Mouse (Mus musculus): Measurements from ENCODE around the gene Krt76.

Gene Krt76

DNA sequence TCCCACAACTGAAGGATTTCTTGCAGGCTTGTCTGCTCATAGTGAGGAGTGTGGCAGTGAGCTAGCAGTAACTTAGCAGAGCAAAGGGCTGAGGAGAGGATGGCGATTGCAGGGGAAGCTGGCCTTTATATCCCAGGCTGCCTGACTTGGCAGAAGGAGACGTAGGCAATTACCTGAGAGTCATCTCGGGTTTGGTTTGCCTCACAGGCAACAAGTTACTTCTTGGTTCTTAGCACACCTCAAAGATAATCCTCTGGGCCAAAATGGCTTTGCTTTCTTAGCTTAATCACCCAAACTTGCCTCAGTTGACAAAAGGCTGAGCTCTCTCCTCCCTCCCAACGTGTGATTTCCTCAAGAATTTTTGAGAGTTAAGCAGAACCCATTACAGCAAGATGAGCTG is at the start of gene Krt76:
Gene Krt76 (minus strand): TSS at position 101 of the 400 bp plus-strand sequence.
- DNase-seq (ENCODE audit: extremely low spot score, low spot score), result no peak

- no peak for DNase-seq (ENCODE audit: extremely low spot score, low spot score)
These were observed 49.2 kb upstream of the Krt76 start for GRCm38 (mm10) chr15:101941948-101942347.

DNA sequence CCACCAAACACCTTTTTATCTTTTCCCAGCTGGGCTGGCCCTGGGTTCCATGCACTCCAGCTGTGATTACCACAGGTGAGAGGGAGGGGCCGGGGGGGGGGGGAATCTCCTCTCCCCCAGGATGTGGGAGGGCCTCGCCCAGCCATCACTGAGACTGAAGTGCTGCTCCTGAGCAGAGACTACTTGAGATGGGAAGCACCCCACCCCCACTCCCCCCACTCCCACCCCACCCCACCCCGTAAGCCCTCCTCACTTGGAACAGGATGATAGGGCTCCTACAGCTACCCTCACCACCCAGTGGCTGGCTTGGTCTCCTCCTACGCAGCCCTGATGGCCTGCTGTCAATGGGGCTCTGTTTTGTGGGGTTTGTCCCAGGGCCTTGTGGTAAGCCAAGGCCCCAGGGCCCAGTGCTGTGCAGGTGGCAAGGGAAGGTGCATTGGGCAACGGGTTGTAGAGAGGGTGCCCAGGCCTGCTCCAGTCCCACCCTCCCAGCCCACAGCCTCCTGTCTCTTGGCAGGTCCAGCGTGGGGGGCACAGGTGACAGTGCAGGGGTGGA is 47.6 kb upstream of the Krt76 start, which contains the start of gene Krt79:
Gene Krt79 (minus strand): TSS at position 51 of the 556 bp plus-strand sequence.
- DNase-seq (ENCODE audit: extremely low spot score, low spot score), result no peak

GRCm38 (mm10) chr15:101938600-101939308 is 46.0 kb upstream of the Krt76 start:
- DNase-seq (ENCODE audit: extremely low spot score, low spot score), result no peak

GRCm38 (mm10) chr15:101933024-101933423 is 40.3 kb upstream of the Krt76 start:
- DNase-seq (ENCODE audit: extremely low spot score, low spot score), result no peak

- DNase-seq (ENCODE audit: extremely low spot score, low spot score), result peak; percentile 46
These were observed 36.9 kb upstream of the Krt76 start for GRCm38 (mm10) chr15:101929666-101930065.

- DNase-seq (ENCODE audit: extremely low spot score, low spot score), result peak; percentile 26
These were observed 36.4 kb upstream of the Krt76 start for GRCm38 (mm10) chr15:101929087-101929486.

DNA sequence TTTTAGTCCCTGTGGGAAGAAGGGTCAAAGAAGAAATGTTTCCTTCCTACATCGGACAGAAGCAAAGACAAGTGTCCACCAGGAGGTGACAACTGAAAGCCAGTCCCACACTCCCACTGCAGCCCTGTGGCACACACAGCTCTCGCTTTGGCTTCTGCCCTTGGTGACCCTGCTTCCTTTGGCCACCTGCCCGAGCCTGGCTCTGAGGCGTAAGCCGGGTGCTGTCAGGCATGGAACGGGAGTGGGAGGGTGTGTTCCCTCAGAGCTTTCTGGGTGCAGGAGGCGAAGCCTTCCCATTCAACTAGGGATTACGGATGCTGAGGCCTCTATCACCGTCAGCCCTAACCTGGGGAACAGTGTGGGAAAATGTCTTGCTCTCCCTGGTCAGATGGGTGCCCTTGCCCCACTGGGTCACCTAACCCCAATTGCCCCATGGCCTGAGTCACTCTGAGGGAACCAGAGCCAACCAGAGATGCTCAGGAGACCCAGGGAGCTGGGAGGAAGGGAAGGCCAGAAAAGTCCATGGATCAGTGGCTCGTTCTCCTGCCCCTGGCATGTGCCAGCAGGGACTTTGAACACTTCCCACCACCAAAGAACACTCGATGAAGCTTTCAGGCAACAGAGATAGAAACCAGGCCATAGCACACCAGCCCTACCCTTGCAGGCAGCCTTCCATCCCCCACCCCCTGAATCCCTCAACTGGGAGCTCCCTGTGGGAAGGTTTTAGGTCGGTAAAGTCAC is 34.8 kb upstream of the Krt76 start:
- DNase-seq (ENCODE audit: extremely low spot score, low spot score), result no peak

GRCm38 (mm10) chr15:101925041-101925440 is 32.3 kb upstream of the Krt76 start:
- no peak for DNase-seq (ENCODE audit: extremely low spot score, low spot score)

DNA sequence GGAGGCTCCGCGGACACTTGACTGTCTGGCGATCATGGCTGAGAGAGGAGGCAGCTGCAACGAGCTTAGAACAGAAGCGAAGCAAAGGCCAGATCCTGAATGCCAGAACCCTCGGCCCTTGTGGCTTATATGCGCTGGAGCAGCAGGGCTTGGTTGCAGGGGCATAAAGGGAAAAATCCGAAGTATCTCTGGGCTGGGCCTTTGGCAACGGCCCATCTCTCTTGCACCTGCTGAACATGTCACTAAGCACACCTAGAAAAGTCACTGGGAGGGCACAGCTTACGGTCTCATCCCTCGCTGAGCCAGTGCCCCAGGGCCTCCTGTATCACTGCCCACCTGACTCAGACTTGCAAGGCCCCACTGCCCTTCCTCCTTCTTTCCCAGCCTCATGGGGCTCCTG is 31.9 kb upstream of the Krt76 start, which contains the start of gene Krt4:
Gene Krt4 (minus strand): TSS at position 101 of the 400 bp plus-strand sequence.
- no peak for DNase-seq (ENCODE audit: extremely low spot score, low spot score)

DNA sequence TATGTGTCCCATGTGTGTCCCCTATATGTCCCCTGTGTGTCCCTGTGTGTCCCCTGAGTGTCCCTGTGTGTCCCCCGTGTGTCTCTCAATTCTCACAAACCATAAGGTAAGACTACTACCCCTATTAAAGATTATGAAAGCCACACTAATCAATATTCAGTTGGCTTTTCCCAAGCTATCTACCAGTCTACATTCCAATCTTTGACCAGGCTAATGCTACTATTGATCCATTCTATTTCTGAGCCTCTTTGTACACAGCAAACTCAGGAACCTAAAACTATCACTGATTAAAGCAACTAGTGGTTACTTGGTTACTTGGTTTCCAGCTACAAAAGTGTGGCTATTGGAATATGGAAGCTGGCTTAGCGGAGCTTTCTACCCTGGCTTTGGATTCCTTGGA is 29.6 kb upstream of the Krt76 start:
- DNase-seq (ENCODE audit: extremely low spot score, low spot score), result no peak

GRCm38 (mm10) chr15:101916072-101916471 is 23.4 kb upstream of the Krt76 start:
- no peak for DNase-seq (ENCODE audit: extremely low spot score, low spot score)

DNA sequence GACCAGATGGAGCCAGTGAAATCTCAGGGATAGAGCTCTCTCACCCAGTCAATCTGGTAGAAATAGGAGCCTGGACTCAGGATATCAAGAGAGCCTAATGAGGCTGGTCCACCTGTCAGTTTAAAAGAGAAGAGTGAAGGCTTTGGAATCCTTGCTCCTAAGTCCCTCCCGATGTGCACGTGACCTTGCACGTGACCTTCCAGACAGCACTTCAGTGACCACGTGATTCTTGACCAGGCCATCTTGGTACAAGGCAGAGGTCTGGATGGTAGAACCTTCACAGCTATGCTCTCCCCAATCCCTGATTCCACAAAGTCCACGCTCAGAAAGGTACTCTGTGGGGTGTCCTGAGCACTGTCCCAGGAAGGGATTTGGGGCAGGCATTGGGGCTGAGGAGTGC is 12.1 kb upstream of the Krt76 start:
- no peak for DNase-seq (ENCODE audit: extremely low spot score, low spot score)

DNA sequence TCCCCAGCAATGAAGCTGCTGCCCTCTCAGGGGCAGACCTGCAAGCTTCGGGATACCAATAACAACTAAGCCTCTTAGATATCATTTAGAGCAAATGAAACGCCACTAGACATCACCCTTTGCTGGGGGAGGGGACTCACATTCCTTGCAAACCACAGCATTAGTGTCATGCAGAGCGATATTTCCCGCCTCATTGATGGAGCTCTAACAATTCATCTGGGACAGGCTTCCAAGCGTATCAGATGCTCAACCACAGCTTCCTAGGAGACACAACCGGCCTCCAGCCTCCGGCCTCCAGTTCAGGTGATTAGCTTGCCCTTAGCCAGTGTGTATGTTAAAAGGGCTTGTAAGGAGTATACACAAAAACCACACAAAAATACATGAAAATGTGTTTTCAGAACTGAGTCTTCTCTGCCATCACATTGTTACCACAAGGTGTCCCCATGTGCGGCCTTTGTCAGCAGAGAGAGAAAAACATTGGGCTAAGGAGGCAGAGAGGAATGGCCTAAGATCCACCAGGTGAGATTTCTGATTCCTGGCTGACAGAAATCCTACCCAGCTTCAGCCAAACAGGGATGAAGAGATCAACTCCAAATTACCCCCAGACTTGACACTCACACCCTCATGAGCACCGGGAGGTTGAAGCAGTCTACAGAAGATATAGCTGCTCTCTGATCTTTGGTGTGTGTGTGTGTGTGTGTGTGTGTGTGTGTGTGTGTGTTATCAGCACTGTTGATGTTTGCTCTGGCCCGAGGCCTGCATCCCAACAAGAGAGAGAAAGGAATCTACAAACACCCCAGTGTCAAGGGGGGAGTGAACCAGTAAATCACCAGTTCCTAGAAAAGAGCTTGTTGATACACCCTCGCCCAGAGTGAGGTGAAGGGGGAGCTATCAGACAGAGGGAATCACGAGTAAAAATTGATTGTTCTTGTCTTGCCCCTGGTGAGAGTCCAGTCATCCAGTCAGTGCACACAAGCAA is 9.7 kb upstream of the Krt76 start:
- no peak for DNase-seq (ENCODE audit: extremely low spot score, low spot score)

DNA sequence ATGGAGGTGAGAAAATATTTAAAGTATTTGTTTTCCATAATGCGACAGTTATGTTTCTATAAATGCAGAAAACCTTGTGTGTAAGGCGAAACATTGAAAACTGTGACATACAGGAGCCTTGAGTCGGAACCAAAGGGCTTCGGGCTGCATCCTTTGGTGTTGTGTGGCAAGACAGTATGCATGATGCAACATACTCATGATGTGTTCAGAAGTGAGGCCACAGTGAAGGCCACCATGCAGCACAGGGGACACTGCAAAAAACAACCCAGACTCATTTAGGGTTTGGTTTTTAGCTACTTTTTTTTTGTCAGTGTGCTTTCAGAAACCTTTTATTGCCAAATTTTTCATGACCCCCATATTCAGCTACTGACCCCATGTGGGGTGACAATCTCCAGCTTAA is 2.5 kb upstream of the Krt76 start:
- no peak for DNase-seq (ENCODE audit: extremely low spot score, low spot score)

DNA sequence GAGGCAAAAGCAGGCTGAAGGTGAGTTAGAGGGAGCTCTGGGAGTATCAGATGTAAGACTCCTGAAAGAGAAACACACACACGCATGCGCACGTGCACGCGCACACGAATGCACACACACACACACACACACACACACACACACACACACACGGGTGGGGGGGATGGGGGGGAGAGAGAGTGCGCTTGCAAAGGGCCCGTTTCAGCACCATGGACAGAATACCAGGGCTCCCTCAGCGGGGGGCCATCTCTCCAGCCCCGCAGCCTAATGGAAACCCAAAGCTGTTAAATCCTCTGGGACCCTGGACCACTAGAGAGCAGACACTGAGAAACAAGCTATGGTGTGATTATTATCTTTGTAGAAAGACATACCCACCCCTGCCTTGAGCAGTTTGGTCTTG is 12.9 kb downstream of the Krt76 start:
- DNase-seq (ENCODE audit: extremely low spot score, low spot score), result peak; percentile 32

DNA sequence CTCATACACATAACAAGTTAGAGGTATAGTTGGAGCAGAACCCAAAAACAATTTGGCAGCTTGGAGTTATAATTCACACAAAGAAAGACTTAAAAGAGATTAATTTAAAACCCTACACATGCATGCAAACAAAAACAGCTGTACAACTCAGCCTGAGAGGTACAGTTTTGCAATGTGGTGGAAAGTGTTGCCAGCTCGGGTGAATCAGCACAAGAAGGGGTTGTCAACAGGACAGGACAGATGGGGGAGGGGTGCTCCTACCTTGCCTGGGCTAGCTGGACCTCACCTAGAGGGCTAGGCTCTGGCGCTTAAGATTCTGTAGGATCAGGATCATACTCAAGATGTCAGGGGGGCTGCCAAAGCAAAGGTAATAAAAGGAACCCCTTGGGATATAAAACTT is 14.7 kb downstream of the Krt76 start:
- DNase-seq (ENCODE audit: extremely low spot score, low spot score), result no peak

GRCm38 (mm10) chr15:101874383-101874782 is 18.3 kb downstream of the Krt76 start:
- no peak for DNase-seq (ENCODE audit: extremely low spot score, low spot score)

DNA sequence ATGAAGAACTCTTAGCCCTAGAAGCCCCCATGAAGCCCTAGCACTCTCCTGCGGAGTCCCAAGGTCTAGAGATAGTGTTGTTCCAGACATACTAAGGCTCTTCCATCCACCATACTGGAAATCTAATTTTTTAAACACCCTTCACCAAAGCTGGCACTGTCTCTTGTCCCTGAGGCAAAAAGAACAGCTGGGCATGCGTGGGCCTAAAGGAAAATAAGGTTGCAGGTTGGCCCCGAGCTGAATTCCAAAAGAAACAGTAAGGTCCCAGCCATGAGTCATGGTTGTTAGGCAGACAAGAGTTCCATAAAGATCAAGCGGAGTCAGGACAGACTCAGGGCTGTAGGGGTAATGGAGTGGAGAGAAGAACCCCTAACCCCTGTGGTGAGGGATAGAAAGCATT is 19.5 kb downstream of the Krt76 start:
- DNase-seq (ENCODE audit: extremely low spot score, low spot score), result no peak

DNA sequence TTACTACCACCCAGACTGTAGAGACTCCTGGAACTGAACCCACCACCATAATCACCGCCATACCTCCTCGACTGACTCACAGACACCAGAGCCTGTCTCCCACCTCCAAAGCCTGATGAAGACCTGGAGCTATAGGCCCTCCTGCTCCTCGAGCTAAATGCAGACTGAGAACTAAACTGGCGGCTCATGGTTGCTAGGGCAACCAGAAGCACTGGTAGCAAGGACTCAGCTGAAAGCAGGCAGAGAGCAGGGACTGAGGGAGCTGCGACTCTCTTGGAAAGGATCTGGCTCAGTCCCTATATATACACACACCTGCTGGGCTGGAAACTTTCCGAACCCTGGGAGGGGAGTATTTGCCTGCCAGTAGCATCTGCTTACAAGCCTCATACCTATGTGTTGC is 23.3 kb downstream of the Krt76 start, which contains the start of gene Krt77:
Gene Krt77 (minus strand): TSS at position 275 of the 400 bp plus-strand sequence.
- no peak for DNase-seq (ENCODE audit: extremely low spot score, low spot score)

DNA sequence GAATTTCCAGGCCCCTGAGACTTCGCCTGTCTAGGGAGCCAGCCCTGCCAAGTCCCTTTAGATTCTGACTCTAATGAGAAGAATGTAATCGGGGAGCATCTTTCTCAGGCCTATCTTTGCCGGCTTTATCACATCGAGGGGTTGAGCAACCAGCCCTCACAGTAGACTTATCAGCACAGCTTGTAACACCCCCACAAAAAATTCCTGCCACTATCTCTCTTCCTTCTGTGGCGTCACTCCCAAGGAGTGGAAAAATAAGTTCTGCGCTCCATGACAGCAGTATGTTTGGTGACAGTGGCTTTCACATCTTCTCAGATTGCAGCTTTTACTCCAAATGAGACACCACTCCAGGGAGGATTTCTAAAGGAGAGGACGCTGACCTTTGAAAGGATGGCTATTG is 26.0 kb downstream of the Krt76 start:
- no peak for DNase-seq (ENCODE audit: extremely low spot score, low spot score)
